Mouse (Mus musculus): Measurements from ENCODE around the gene Trappc4.
A peak's percentile ranks its signal among the peaks of the same experiment; 100 is the strongest.

The Trappc4 gene

GRCm38 (mm10) chr9:44361190-44361917 is 46.0 kb downstream of the Trappc4 start, which contains the start of gene Vps11:
Gene Vps11 (minus strand): TSS chr9:44361670.
- DNase-seq (ENCODE audit: low read depth, low spot score), result peak; percentile 98

- DNase-seq (ENCODE audit: low read depth, low spot score), result no peak
Measured at GRCm38 (mm10) chr9:44357207-44357606, 50.2 kb downstream of the Trappc4 start.

Measured in ZHBTc4 (cell line).